Mouse (Mus musculus): ENCODE measurements around the gene Esr1.
"Not testable (repeated sequence)": the region's sequence is repeated elsewhere in the genome, so short reads cannot be mapped to it uniquely, and the experiment has no call there.

The Esr1 gene

GRCm38 (mm10) chr10:4709915-4710314 is 98.5 kb downstream of the Esr1 start:
- no peak for DNase-seq

- DNase-seq: no peak
These were observed 100.0 kb downstream of the Esr1 start for GRCm38 (mm10) chr10:4711434-4711833.

GRCm38 (mm10) chr10:4712061-4712908 is 100.9 kb downstream of the Esr1 start:
- peak; percentile 37 for DNase-seq

GRCm38 (mm10) chr10:4713398-4713797 is 102.0 kb downstream of the Esr1 start:
- no peak for DNase-seq

- no peak for DNase-seq
These were observed 113.5 kb downstream of the Esr1 start for GRCm38 (mm10) chr10:4724851-4725250.

GRCm38 (mm10) chr10:4726141-4726540 is 114.7 kb downstream of the Esr1 start:
- DNase-seq: no peak

GRCm38 (mm10) chr10:4732328-4732727 is 120.9 kb downstream of the Esr1 start:
- no peak for DNase-seq

GRCm38 (mm10) chr10:4733987-4734386 is 122.6 kb downstream of the Esr1 start:
- no peak for DNase-seq

- DNase-seq: no peak
These were observed 123.5 kb downstream of the Esr1 start for GRCm38 (mm10) chr10:4734942-4735341.

GRCm38 (mm10) chr10:4738311-4738710 is 126.9 kb downstream of the Esr1 start:
- DNase-seq: no peak

GRCm38 (mm10) chr10:4751091-4751490 is 139.7 kb downstream of the Esr1 start:
- not testable (repeated sequence) for DNase-seq

- no peak for DNase-seq
These were observed 141.6 kb downstream of the Esr1 start for GRCm38 (mm10) chr10:4752977-4753376.

- no peak for DNase-seq
These were observed 164.1 kb downstream of the Esr1 start for GRCm38 (mm10) chr10:4775541-4775940.

GRCm38 (mm10) chr10:4776007-4776713 is 164.8 kb downstream of the Esr1 start:
- DNase-seq: no peak

- DNase-seq: no peak
These were observed 165.3 kb downstream of the Esr1 start for GRCm38 (mm10) chr10:4776714-4777090.

GRCm38 (mm10) chr10:4777996-4778395 is 166.6 kb downstream of the Esr1 start:
- no peak for DNase-seq

- no peak for DNase-seq
These were observed 169.5 kb downstream of the Esr1 start for GRCm38 (mm10) chr10:4780926-4781325.

GRCm38 (mm10) chr10:4787003-4787628 is 175.7 kb downstream of the Esr1 start:
- no peak for DNase-seq

GRCm38 (mm10) chr10:4798268-4798808 is 186.9 kb downstream of the Esr1 start:
- DNase-seq: no peak

GRCm38 (mm10) chr10:4824366-4824765 is 213.0 kb downstream of the Esr1 start:
- DNase-seq: no peak

GRCm38 (mm10) chr10:4830592-4830991 is 219.2 kb downstream of the Esr1 start:
- DNase-seq: no peak

GRCm38 (mm10) chr10:4838099-4838498 is 226.7 kb downstream of the Esr1 start:
- DNase-seq: no peak

- no peak for DNase-seq
These were observed 229.6 kb downstream of the Esr1 start for GRCm38 (mm10) chr10:4841039-4841438.

Measured in thymus, postnatal 4 days (tissue).